Mouse (Mus musculus) hindbrain, embryonic 12.5 days (tissue): Measurements from ENCODE around the gene Wwtr1. TPM values are rescaled to one million over a fixed set of nuclear protein-coding genes. Genes with fewer than 3 reads are reported as not detected.

Experiments
- ATAC-seq: fragments of 200-750 bp; cut with Nextera tagmentation; 2 replicates; pipeline ENCODE4 v1.8.0; 2017; ENCODE audit warnings: moderate TSS enrichment; ENCODE audit not compliant: low FRiP score
- H3K27ac ChIP-seq: fragments of 300-500 bp; sonication (generic); 2 replicates; pipeline ENCODE4 v1.5.1; 2016; ENCODE audit warnings: mild to moderate bottlenecking
- H3K27me3 ChIP-seq: fragments of 300-500 bp; sonication (generic); 2 replicates; pipeline ENCODE4 v1.6.1; 2016; ENCODE audit warnings: mild to moderate bottlenecking
- H3K36me3 ChIP-seq: fragments of 300-500 bp; sonication (generic); 2 replicates; pipeline ENCODE4 v1.6.1; 2016; ENCODE audit warnings: mild to moderate bottlenecking
- H3K4me1 ChIP-seq: fragments of 300-500 bp; sonication (generic); 2 replicates; pipeline ENCODE4 v1.6.1; 2016
- H3K4me2 ChIP-seq: fragments of 300-500 bp; sonication (generic); replicated peaks from 2 replicates; pipeline ENCODE4 v1.6.1; 2016; ENCODE audit warnings: mild to moderate bottlenecking
- H3K4me3 ChIP-seq: fragments of 300-500 bp; sonication (generic); 2 replicates; pipeline ENCODE4 v1.5.1; 2016; ENCODE audit warnings: mild to moderate bottlenecking
- H3K9ac ChIP-seq: fragments of 300-500 bp; sonication (generic); 2 replicates; pipeline ENCODE4 v1.6.1; 2016; ENCODE audit warnings: mild to moderate bottlenecking, moderate library complexity
- H3K9me3 ChIP-seq: fragments of 300-500 bp; sonication (generic); replicated peaks from 2 replicates; pipeline ENCODE4 v1.6.1; 2016; ENCODE audit warnings: mild to moderate bottlenecking
- WGBS: fragments of 180-500 bp; shearing (Covaris S2); methylation state at CpG from one replicate; pipeline ENCODE4 v1.1.7; 2016; 5-methylcytosine and 5-hydroxymethylcytosine counted together
- polyA plus RNA-seq: library from polyadenylated mRNA; unstranded; fragments of >200 nt; fragmentation: Nextera tagmentation; extraction: Ambion mirVana; gene quantifications from 2 replicates; pipeline ENCODE4 v1.2.1, GENCODE M21; 2016

Wwtr1 gene
- polyA plus RNA-seq = 13.9 and 14.2 TPM in 2 replicates

- peak within 1 kb of the TSS; percentile 95 for H3K4me2 ChIP-seq
- H3K9me3 ChIP-seq = no peaks in the 10 kb centered on the region
- H3K27me3 ChIP-seq = no peaks in the 10 kb centered on the region
- ATAC-seq = peak; percentile 92
- peak within 1 kb of the TSS; percentile 80 for H3K9ac ChIP-seq
- H3K4me1 ChIP-seq = peaks cover 20% of the 10 kb centered on the region
- no peaks in the 10 kb centered on the region for H3K36me3 ChIP-seq
- H3K4me3 ChIP-seq = peak within 1 kb of the TSS; percentile 78
- peak within 1 kb of the TSS; percentile 77 for H3K27ac ChIP-seq
- under 1% methylated on average over 36 of the region's 36 CpGs for WGBS
Measured at GRCm38 (mm10) chr3:57575660-57576055, at the start of gene Wwtr1. Wwtr1 (minus strand) TSS chr3:57575910.

GRCm38 (mm10) chr3:57619718-57620117 lies 44.0 kb upstream of the Wwtr1 start:
- Histone ChIP-seq H3K4me3 (no peak overlapping the region), H3K36me3 (no peaks in the 10 kb centered on the region), H3K27me3 (no peaks in the 10 kb centered on the region), H3K9ac (no peak overlapping the region), H3K9me3 (no peaks in the 10 kb centered on the region), H3K4me2 (no peak overlapping the region), H3K27ac (no peak overlapping the region), H3K4me1 (no peaks in the 10 kb centered on the region)
- no peak for ATAC-seq
- 79% methylated on average over 4 of the region's 4 CpGs for WGBS

GRCm38 (mm10) chr3:57615652-57616051 lies 39.9 kb upstream of the Wwtr1 start:
- 93% methylated on average over 4 of the region's 4 CpGs for WGBS
- no peaks in the 10 kb centered on the region for H3K36me3 ChIP-seq
- ATAC-seq = no peak
- H3K27me3 ChIP-seq = no peaks in the 10 kb centered on the region
- no peak overlapping the region for H3K4me2 ChIP-seq
- H3K27ac ChIP-seq = no peak overlapping the region
- H3K9ac ChIP-seq = no peak overlapping the region
- no peak overlapping the region for H3K4me3 ChIP-seq
- H3K9me3 ChIP-seq = no peaks in the 10 kb centered on the region
- H3K4me1 ChIP-seq = no peaks in the 10 kb centered on the region

- Histone ChIP-seq H3K27me3 (no peaks in the 10 kb centered on the region), H3K27ac (no peak overlapping the region), H3K9ac (no peak overlapping the region), H3K4me3 (no peak overlapping the region), H3K36me3 (no peaks in the 10 kb centered on the region), H3K4me2 (no peak overlapping the region), H3K9me3 (no peaks in the 10 kb centered on the region), H3K4me1 (no peaks in the 10 kb centered on the region)
- WGBS = 83% methylated on average over 3 of the region's 3 CpGs
- no peak for ATAC-seq
Measured at GRCm38 (mm10) chr3:57612430-57612997, 36.8 kb upstream of the Wwtr1 start.

GRCm38 (mm10) chr3:57611776-57612175 lies 36.1 kb upstream of the Wwtr1 start:
- no peaks in the 10 kb centered on the region for H3K4me1 ChIP-seq
- no peaks in the 10 kb centered on the region for H3K9me3 ChIP-seq
- no peak for ATAC-seq
- H3K4me2 ChIP-seq = no peak overlapping the region
- no peak overlapping the region for H3K9ac ChIP-seq
- no peak overlapping the region for H3K27ac ChIP-seq
- 90% methylated on average over 7 of the region's 7 CpGs for whole genome bisulfite sequencing
- no peaks in the 10 kb centered on the region for H3K36me3 ChIP-seq
- no peaks in the 10 kb centered on the region for H3K27me3 ChIP-seq
- no peak overlapping the region for H3K4me3 ChIP-seq

- Histone ChIP-seq H3K9me3 (no peaks in the 10 kb centered on the region), H3K4me2 (no peak overlapping the region), H3K4me3 (no peak overlapping the region), H3K36me3 (no peaks in the 10 kb centered on the region), H3K9ac (no peak overlapping the region), H3K27me3 (no peaks in the 10 kb centered on the region), H3K4me1 (no peaks in the 10 kb centered on the region), H3K27ac (no peak overlapping the region)
- no peak for ATAC-seq
- WGBS = 30% methylated on average over 1 of the region's 1 CpGs
Measured at GRCm38 (mm10) chr3:57604618-57605015, 28.9 kb upstream of the Wwtr1 start.

GRCm38 (mm10) chr3:57603891-57604617 lies 28.3 kb upstream of the Wwtr1 start:
- H3K4me2 ChIP-seq = no peak overlapping the region
- H3K36me3 ChIP-seq = no peaks in the 10 kb centered on the region
- no peaks in the 10 kb centered on the region for H3K27me3 ChIP-seq
- no peak overlapping the region for H3K27ac ChIP-seq
- no peak for ATAC-seq
- WGBS = 63% methylated on average over 5 of the region's 5 CpGs
- H3K9me3 ChIP-seq = no peaks in the 10 kb centered on the region
- no peak overlapping the region for H3K9ac ChIP-seq
- H3K4me3 ChIP-seq = no peak overlapping the region
- no peaks in the 10 kb centered on the region for H3K4me1 ChIP-seq

GRCm38 (mm10) chr3:57602610-57603009 lies 26.9 kb upstream of the Wwtr1 start:
- H3K9ac ChIP-seq = no peak overlapping the region
- H3K9me3 ChIP-seq = no peaks in the 10 kb centered on the region
- no peak for ATAC-seq
- H3K36me3 ChIP-seq = no peaks in the 10 kb centered on the region
- H3K4me1 ChIP-seq = no peaks in the 10 kb centered on the region
- H3K27me3 ChIP-seq = no peaks in the 10 kb centered on the region
- H3K27ac ChIP-seq = no peak overlapping the region
- H3K4me2 ChIP-seq = no peak overlapping the region
- no peak overlapping the region for H3K4me3 ChIP-seq
- WGBS = 91% methylated on average over 4 of the region's 4 CpGs

GRCm38 (mm10) chr3:57596566-57596965 lies 20.9 kb upstream of the Wwtr1 start:
- no peak overlapping the region for H3K27ac ChIP-seq
- WGBS = 76% methylated on average over 7 of the region's 7 CpGs
- no peak for ATAC-seq
- H3K9ac ChIP-seq = no peak overlapping the region
- no peak overlapping the region for H3K4me3 ChIP-seq
- no peak overlapping the region for H3K4me2 ChIP-seq
- H3K36me3 ChIP-seq = no peaks in the 10 kb centered on the region
- H3K27me3 ChIP-seq = no peaks in the 10 kb centered on the region
- no peaks in the 10 kb centered on the region for H3K9me3 ChIP-seq
- H3K4me1 ChIP-seq = no peaks in the 10 kb centered on the region

GRCm38 (mm10) chr3:57595506-57595905 lies 19.8 kb upstream of the Wwtr1 start:
- Histone ChIP-seq H3K4me3 (no peak overlapping the region), H3K27ac (no peak overlapping the region), H3K9ac (no peak overlapping the region), H3K36me3 (no peaks in the 10 kb centered on the region), H3K9me3 (no peaks in the 10 kb centered on the region), H3K27me3 (no peaks in the 10 kb centered on the region), H3K4me2 (no peak overlapping the region), H3K4me1 (no peaks in the 10 kb centered on the region)
- ATAC-seq = no peak

- 82% methylated on average over 6 of the region's 6 CpGs for WGBS
- no peak overlapping the region for H3K4me2 ChIP-seq
Measured at GRCm38 (mm10) chr3:57585967-57586366, 10.3 kb upstream of the Wwtr1 start.

GRCm38 (mm10) chr3:57583533-57583932 lies 7.8 kb upstream of the Wwtr1 start:
- Histone ChIP-seq H3K9me3 (no peaks in the 10 kb centered on the region), H3K27ac (no peak overlapping the region), H3K4me1 (no peaks in the 10 kb centered on the region), H3K9ac (no peak overlapping the region), H3K4me2 (no peak overlapping the region), H3K4me3 (no peak overlapping the region), H3K36me3 (no peaks in the 10 kb centered on the region), H3K27me3 (no peaks in the 10 kb centered on the region)
- ATAC-seq = no peak
- WGBS = 58% methylated on average over 4 of the region's 4 CpGs

More at GRCm38 (mm10) chr3:57585967-57586366, 10.3 kb upstream of the Wwtr1 start:
- no peak for ATAC-seq
- H3K27ac ChIP-seq = no peak overlapping the region
- H3K27me3 ChIP-seq = no peaks in the 10 kb centered on the region
- no peaks in the 10 kb centered on the region for H3K9me3 ChIP-seq
- H3K9ac ChIP-seq = no peak overlapping the region
- no peaks in the 10 kb centered on the region for H3K4me1 ChIP-seq
- H3K36me3 ChIP-seq = no peaks in the 10 kb centered on the region
- no peak overlapping the region for H3K4me3 ChIP-seq
